Mouse (Mus musculus) CD4-positive, CD25-positive, alpha-beta regulatory T cell, adult 2 months (primary cell): ENCODE measurements around the gene Olfr599.
"Not testable (repeated sequence)": the region's sequence is repeated elsewhere in the genome, so short reads cannot be mapped to it uniquely, and the experiment has no call there.

Experiments
- DNase-seq: peaks from one replicate; pipeline ENCODE4 v3.0.0-alpha.2; 2012; ENCODE audit warnings: low read depth, low spot score

The Olfr599 gene

DNA sequence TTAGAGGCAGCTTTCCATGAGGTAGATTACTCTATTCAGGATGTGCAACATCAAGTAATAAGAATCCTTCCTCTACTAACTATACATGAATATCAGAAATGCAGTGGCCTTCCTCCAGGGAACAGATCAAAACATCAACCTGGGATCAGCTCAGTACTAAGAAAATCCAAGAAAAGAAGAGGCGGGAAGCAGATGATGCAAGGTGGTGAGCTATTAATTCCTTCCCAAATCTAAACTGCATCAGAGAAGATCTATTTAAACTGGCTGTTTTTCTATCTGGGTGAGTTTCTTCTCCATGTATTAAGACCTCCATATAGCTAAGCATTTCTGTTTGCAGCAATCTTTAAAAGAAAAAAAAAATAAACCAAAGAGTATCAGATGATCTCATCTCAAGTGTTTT lies at the start of gene Olfr599:
Gene Olfr599, plus strand, starts transcription at position 301 of the 400 bp plus-strand sequence.
- no peak for DNase-seq

DNA sequence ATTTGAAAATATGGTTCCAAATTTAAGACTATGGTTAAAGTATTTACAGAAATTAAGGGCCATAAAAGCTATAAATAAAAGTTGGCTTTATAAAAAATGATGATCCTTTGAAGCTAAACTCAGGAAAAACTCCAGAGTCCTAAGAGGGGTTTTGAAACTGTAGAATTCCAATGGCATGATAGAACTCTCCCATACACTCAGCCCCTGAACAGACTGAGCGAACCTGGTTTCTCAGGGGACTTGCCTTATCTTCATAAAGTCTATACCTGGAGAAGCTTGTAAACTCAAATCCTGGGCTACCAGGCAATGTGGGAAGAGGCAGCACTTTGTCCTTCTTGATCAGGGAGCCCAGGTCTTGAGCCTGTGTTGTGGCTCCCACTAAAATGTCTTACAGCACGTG lies 30.4 kb upstream of the Olfr599 start, which contains the start of gene Olfr596:
Gene Olfr596, plus strand, starts transcription at position 301 of the 400 bp plus-strand sequence.
- DNase-seq = not testable (repeated sequence)

DNA sequence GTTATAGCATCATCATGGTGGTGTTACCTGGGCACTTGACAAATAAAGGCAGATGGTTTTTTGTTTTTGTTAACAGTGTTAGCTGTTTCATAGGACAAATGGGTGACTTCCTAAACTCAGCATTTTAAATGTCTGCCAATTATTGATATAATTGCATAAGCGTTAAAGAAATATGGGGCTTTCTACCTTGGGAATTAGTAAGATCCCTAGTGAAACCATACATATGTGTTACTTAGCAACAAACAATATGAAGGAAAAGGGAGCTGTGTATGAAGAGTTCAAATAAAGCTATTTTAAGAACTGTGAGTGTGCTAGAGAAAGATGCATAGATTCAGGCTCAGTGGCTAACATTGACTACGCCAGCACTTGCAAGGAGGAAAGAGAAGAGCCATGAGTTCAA lies 19.7 kb upstream of the Olfr599 start, which contains the start of gene Olfr597:
Gene Olfr597, plus strand, starts transcription at position 301 of the 400 bp plus-strand sequence.
- DNase-seq = not testable (repeated sequence)

DNA sequence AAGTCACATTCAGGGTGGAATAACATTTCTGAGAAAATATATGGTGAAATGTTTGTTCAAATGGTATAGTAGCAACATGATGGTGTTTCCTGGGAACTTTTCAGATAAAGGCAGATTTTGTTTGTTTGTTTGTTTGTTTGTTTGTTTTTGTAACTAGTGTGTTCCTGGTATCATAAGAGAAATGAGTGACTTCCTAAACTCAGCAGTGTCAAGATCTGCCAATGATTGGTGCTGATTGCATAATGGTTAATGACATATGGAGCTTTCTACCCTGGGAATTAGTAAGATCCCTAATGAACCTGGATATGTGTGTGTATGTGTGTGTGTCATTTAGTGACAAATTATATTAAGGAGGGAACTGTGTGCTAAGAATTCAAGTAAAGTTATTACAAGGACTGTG lies 12.4 kb upstream of the Olfr599 start, which contains the start of gene Olfr598:
Gene Olfr598, plus strand, starts transcription at position 301 of the 400 bp plus-strand sequence.
- DNase-seq = no peak

DNA sequence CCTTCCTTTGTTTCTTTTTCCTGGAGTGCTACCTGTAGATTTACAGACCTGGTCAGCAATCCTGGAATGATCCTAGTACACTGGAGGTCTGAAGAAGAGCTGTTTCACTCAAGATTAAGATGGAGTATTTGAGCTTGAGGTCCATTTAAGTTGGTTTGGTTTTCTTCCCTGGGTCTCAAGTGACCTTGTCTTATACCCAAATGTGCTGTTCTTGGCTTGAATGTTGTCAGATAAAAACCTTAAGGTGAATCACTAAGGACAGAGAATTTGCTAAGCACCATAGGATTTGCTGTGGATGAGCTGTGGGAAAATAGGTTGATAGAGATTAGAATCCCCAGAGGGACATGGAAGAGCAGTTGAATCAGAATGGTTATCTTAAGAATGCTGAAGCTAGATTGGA lies 13.9 kb downstream of the Olfr599 start, which contains the start of gene Olfr600:
Gene Olfr600, minus strand, starts transcription at position 101 of the 400 bp plus-strand sequence.
- DNase-seq = no peak

DNA sequence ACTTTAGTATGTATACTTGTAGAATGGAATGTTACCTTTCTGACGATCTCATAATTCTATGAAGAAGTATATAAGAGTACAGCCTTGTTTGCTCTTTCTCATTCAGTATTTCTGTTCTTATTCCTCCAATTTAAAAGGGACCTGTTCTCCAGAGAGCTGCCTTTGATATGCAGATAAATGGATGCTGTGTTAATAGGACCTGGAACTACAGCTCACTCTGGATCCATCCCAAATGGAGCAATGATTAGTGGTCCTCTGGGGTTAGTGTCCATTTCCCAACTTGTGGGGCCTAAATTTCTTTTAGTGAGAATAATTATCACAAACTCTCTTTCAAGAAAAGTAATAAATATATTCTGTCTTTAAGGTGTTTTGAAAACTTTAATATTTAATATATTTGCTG lies 26.8 kb downstream of the Olfr599 start, which contains the start of gene Olfr601:
Gene Olfr601, minus strand, starts transcription at position 101 of the 400 bp plus-strand sequence.
- no peak for DNase-seq

DNA sequence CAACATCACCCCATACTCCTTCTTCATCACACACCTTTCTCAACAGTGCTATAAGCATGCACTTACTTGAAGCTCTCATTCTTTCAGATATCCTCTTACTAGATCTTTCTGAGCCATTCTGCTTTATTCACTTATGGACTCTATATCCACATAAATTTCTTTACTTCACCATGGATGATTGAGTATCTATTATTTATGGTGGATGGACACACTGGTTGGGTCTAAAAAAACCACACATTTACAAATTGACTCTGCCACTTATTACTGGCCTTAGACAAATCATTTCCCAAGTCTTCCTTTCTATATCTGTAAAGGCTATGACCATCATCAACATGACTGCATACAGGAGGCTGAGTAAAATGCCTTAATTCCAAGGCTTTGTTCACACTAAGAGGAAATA lies 50.4 kb downstream of the Olfr599 start, which contains the start of gene Olfr603:
Gene Olfr603, minus strand, starts transcription at position 101 of the 400 bp plus-strand sequence.
- no peak for DNase-seq
